Mouse (Mus musculus) C2C12 (cell line): ENCODE measurements around the gene Mrpl35. TPM values are rescaled to one million over a fixed set of nuclear protein-coding genes. Genes with fewer than 3 reads are reported as not detected.
A peak's percentile ranks its signal among the peaks of the same experiment; 100 is the strongest.

ENCODE experiments used
- H3K27me3 ChIP-seq: one replicate; pipeline ENCODE4 v1.6.1; 2011; ENCODE audit not compliant: control insufficient read depth, insufficient read depth, insufficient read length
- H3K36me3 ChIP-seq: one replicate; pipeline ENCODE4 v1.6.1; 2011; ENCODE audit not compliant: control insufficient read depth, insufficient read depth
- H3K4me3 ChIP-seq: one replicate; pipeline ENCODE4 v1.5.1; 2011; ENCODE audit warnings: mild to moderate bottlenecking, control low read depth; ENCODE audit not compliant: poor library complexity, insufficient read depth, severe bottlenecking
- H3K79me2 ChIP-seq: one replicate; pipeline ENCODE4 v1.6.1; 2011; ENCODE audit not compliant: control insufficient read depth, insufficient read depth
- H3K79me3 ChIP-seq: one replicate; pipeline ENCODE4 v1.6.1; 2011; ENCODE audit warnings: low read depth, control low read depth
- H3ac ChIP-seq: one replicate; pipeline ENCODE3; 2011; ENCODE audit warnings: low read depth; ENCODE audit not compliant: control insufficient read depth, insufficient read length
- CEBPB ChIP-seq: IDR thresholded peaks from one replicate; pipeline ENCODE4 v1.6.1; 2011; ENCODE audit warnings: low read depth, mild to moderate bottlenecking, control low read depth, moderate library complexity
- CTCF ChIP-seq: IDR thresholded peaks from one replicate; pipeline ENCODE4 v1.5.1; 2011; ENCODE audit not compliant: control insufficient read depth, insufficient read depth, insufficient read length
- FOSL1 ChIP-seq: IDR thresholded peaks from one replicate; pipeline ENCODE4 v1.8.0; 2011; ENCODE audit warnings: mild to moderate bottlenecking, low read length; ENCODE audit not compliant: poor library complexity, insufficient read depth, severe bottlenecking
- MAX ChIP-seq: IDR thresholded peaks from one replicate; pipeline ENCODE4 v1.6.1; 2011; ENCODE audit warnings: mild to moderate bottlenecking, control low read depth
- MYOD1 ChIP-seq: IDR thresholded peaks from one replicate; pipeline ENCODE4 v1.6.1; 2011; ENCODE audit warnings: low read depth; ENCODE audit not compliant: control insufficient read depth, insufficient read length
- MYOG ChIP-seq: IDR thresholded peaks from one replicate; pipeline ENCODE4 v1.6.1; 2011; ENCODE audit not compliant: control insufficient read depth, insufficient read length; ENCODE audit errors: extremely low read depth
- USF1 ChIP-seq: IDR thresholded peaks from one replicate; pipeline ENCODE4 v1.6.1; 2011; ENCODE audit warnings: low read depth, mild to moderate bottlenecking, control low read depth, moderate library complexity
- polyA plus RNA-seq: library from polyadenylated mRNA; unstranded; fragments of >200 nt; fragmentation: generic; extraction: Trizol; gene quantifications from one replicate; pipeline ENCODE4 v1.2.1, GENCODE M21; 2012; ENCODE audit warnings: missing spikeins

Mrpl35 gene
- polyA plus RNA-seq, 1 experiment: 19.9 TPM

DNA sequence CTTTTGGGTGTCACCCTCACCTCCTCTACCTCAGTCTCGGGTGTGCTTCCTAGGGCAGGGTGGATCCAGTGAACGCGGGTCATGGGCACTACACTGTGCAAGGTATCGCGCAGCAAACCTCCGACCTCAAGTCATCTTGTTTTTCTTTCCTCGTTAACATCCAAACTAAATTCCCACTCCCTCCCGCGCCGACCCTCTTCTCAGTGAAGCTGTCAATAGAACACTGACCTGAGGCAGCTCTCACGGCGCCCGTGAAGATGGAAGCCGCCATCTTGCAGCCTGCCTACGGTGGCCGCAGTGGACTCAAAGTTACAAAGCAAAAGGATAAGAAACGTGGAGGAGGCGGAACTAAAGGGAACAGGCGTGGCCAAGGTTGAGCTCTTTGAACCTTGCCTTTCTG is 3.3 kb downstream of the Mrpl35 start:
- Histone ChIP-seq H3K79me2 (peaks cover 38% of the 10 kb centered on the region), H3ac (peak overlapping the region; percentile 94), H3K79me3 (peaks cover 13% of the 10 kb centered on the region), H3K36me3 (no peaks in the 10 kb centered on the region), H3K4me3 (peak overlapping the region; percentile 83), H3K27me3 (no peaks in the 10 kb centered on the region)
- TF ChIP-seq MYOD1: no peak
- peak; percentile 81 for TF ChIP-seq MAX
- no peak for TF ChIP-seq CTCF
- no peak for TF ChIP-seq FOSL1

DNA sequence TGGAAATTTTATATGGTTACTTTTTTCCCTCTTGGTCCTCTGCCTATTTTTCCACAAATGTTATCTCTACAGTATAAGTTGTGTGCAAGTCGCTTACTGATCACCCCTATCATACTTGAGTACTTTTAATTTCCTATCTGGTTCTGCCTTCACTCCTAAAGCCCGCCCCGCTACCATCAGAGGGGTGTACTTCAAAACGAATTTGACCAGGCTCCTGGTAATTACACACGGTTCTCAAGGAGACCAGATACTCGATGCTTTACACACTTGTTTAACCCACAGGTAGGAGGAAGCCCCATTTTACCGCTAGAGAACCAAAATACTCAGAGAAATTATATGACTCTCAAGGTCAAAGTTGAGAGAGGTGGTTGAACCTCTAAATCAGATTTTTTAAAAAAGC is 3.7 kb downstream of the Mrpl35 start:
- no peak for TF ChIP-seq MYOG
- H3K27me3 ChIP-seq: no peaks in the 10 kb centered on the region
- peak overlapping the region; percentile 83 for H3K4me3 ChIP-seq
- peak overlapping the region; percentile 94 for H3ac ChIP-seq
- H3K36me3 ChIP-seq: peaks cover 1% of the 10 kb centered on the region
- H3K79me3 ChIP-seq: peaks cover 13% of the 10 kb centered on the region
- peaks cover 38% of the 10 kb centered on the region for H3K79me2 ChIP-seq

DNA sequence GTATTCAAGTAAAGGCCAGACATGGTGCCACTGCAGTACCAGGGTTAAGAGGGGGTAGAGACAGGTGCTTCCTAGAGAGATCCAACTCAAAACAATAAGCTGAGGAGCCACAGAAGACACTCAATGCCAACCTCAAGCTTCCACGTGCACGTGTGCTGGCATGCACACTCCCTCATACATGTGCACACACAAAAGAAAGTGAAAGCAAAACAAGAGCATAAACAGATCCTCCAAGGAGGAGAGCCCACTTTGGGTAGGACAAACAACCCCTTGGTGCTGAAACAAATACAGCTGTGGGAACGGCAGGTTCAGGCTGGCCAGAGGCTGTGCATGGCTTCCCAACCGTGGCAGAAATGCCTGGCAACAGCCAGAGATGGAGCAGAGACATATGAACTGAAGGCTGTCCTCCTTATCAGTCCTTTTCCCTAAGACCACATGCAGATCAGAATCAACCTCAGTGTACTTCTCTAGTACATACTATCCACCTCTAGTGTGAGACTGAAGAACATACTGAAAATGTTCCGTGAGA is 6.9 kb downstream of the Mrpl35 start:
- no peak overlapping the region for H3K4me3 ChIP-seq
- peaks cover 38% of the 10 kb centered on the region for H3K79me2 ChIP-seq
- TF ChIP-seq USF1 (no peak), CEBPB (no peak), CTCF (no peak), MYOD1 (no peak), MAX (no peak)
- H3K27me3 ChIP-seq: no peaks in the 10 kb centered on the region
- peaks cover 13% of the 10 kb centered on the region for H3K79me3 ChIP-seq
- H3ac ChIP-seq: no peak overlapping the region
- peaks cover 18% of the 10 kb centered on the region for H3K36me3 ChIP-seq

DNA sequence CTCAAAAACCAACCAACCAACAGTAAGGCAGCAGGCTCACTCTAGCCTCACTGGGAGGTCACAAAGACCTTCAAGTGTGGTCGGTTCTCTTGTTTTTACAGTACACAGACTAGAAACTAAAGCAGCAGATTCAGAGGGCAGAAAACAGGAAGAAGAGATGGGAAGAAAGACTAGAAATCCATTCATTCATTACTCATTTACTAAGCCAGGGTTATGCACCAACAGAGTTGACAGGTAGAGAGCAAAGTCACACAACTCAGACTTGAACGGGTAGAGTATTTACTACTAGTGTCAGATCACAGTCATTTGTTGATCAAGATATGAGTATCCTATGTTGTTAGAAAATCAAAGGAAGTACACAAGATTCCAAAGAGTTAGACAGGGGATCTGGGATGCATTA is 13.9 kb downstream of the Mrpl35 start:
- Histone ChIP-seq H3ac (no peak overlapping the region), H3K27me3 (no peaks in the 10 kb centered on the region), H3K36me3 (peaks cover 32% of the 10 kb centered on the region), H3K4me3 (no peak overlapping the region), H3K79me3 (no peaks in the 10 kb centered on the region), H3K79me2 (no peaks in the 10 kb centered on the region)
- no peak for TF ChIP-seq MYOD1

DNA sequence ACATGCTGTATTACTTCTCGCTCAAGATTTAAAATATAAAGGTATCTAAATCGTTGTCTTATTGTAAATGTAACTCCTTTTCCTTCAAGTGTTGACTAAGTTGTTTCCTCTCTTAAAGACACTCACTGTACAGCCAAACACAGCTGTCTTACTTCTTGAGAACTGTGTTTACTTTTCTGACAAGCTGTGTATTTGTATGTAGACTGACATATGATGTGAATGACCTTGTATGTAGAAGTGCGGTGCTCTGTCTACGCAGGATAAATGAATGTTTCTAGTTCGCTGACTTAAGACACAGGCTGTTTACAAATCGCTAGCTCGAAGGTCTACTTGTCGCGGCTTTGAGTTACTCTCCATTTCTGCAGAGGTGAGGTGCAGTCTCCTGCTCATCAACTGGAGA is 16.9 kb downstream of the Mrpl35 start:
- H3K36me3 ChIP-seq: peaks cover 18% of the 10 kb centered on the region
- no peak overlapping the region for H3K4me3 ChIP-seq
- H3K79me2 ChIP-seq: no peaks in the 10 kb centered on the region
- no peaks in the 10 kb centered on the region for H3K27me3 ChIP-seq
- H3ac ChIP-seq: no peak overlapping the region
- no peaks in the 10 kb centered on the region for H3K79me3 ChIP-seq
- TF ChIP-seq CEBPB (no peak), MAX (no peak), FOSL1 (no peak), CTCF (no peak), MYOG (no peak), MYOD1 (no peak), USF1 (no peak)

DNA sequence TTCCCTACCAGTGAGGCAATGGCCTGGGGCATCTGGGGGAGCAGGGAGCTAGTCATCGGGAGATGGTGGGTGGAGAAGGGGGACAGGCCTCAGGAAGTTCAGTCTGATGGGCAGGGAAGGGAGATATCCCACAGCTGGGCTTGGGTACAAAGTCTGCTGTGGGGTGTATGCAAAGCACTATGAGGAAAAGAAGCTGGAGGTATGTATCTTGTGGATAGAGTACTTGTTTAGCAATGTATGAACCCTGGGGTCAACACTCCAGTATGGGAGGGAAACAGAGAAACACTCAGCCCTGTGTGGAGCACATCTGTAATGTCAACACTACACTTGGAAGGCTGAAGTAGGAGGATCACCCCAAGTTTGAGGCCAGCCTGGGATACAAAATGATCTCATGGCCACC is 20.1 kb downstream of the Mrpl35 start:
- TF ChIP-seq USF1 (no peak), MAX (no peak), MYOG (no peak), FOSL1 (no peak), CEBPB (no peak), CTCF (no peak), MYOD1 (no peak)
- no peaks in the 10 kb centered on the region for H3K27me3 ChIP-seq
- no peaks in the 10 kb centered on the region for H3K79me2 ChIP-seq
- H3K4me3 ChIP-seq: no peak overlapping the region
- H3K79me3 ChIP-seq: no peaks in the 10 kb centered on the region
- peaks cover 12% of the 10 kb centered on the region for H3K36me3 ChIP-seq
- H3ac ChIP-seq: no peak overlapping the region
